Mouse (Mus musculus): ENCODE results near the gene Ache. TPM values are rescaled to one million over a fixed set of nuclear protein-coding genes. Genes with fewer than 3 reads are reported as not detected.

Ache gene
- total and polyA plus RNA-seq, 3 experiments, result 7.0 to 16.8 TPM; not detected in 1

DNA sequence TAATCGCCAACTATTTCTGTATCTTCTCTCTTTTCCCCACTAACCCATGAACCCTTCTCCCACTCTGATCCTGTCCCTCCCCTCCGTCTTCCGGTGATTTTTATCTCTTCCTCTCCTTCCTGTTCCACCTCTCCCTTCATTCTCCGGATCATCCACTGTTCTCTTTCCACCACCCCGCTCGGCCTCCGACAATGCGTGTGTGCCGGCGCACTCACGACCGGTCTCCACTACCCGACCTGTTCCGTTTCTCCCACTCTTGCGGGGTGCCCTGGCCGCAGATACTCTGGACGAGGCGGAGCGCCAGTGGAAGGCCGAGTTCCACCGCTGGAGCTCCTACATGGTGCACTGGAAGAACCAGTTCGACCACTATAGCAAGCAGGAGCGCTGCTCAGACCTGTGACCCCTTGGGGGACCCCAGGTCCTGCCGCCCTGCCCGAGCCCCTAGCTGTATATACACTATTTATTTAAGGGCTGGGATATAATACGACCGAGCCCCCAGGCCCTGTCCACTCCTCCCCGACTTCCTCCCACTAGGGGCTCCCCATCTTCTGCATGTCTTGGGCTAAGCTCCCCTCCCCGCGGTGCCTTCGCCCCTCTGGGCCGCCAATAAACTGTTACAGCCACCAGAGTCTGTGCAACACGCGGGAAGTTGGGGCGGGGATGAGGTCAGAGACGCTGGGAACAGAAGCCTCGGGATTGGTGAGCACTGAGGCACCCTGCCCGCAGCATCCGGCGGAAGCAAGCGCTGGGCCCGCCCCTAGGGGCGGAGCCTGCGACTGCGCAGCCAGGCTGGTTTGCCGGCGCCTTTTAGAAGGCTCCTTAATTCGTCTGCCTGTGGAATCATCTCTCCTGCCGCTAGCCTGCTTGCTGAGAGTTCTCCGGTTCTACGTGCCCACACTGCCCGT lies 6.8 kb downstream of the Ache start, which contains the start of gene Ufsp1:
Gene Ufsp1 (plus strand): TSS at position 791 of the 905 bp plus-strand sequence.
- Histone ChIP-seq H3K4me3 (ENCODE audit: control insufficient read depth in 1 of 2, insufficient read depth in 1 of 2, low read depth in 2 of 2, low read length in 2 of 2) (peak within 1 kb of the TSS; percentile 66 to 80), H3K27ac (ENCODE audit: control insufficient read depth, low read depth, low read length) (peak within 1 kb of the TSS; percentile 99), H3K9me3 (replicated peaks; ENCODE audit: insufficient read depth, low read length) (no peaks in the 10 kb centered on the region), H3K27me3 (ENCODE audit: control insufficient read depth in 1 of 2, insufficient read depth in 2 of 2, low read length in 2 of 2) (no peaks in the 10 kb centered on the region), H3K36me3 (ENCODE audit: control insufficient read depth in 1 of 2, insufficient read depth in 2 of 2, low read length in 2 of 2) (peaks cover 21 to 26% of the 10 kb centered on the region in 2 experiments), H3K4me1 (ENCODE audit: control insufficient read depth in 1 of 2, insufficient read depth in 2 of 2, low read length in 2 of 2) (peaks cover 7 to 27% of the 10 kb centered on the region in 2 experiments), H3K9ac (ENCODE audit: control insufficient read depth, low read depth, low read length, poor library complexity, severe bottlenecking) (peak within 1 kb of the TSS; percentile 98), H3K79me2 (ENCODE audit: control insufficient read depth, insufficient read depth, low read length, poor library complexity) (peaks cover 6% of the 10 kb centered on the region)
- DNase-seq (ENCODE audit: low read depth, low spot score), result peak; percentile 97
- no peak for TF ChIP-seq ZKSCAN1 (IDR thresholded peaks at IDR 0.05; ENCODE audit: low read depth, low read length)
- peak; percentile 81 for TF ChIP-seq TBP (IDR thresholded peaks at IDR 0.05; ENCODE audit: low read depth, low read length)
- TF ChIP-seq ZC3H11A (IDR thresholded peaks at IDR 0.05; ENCODE audit: low read depth, low read length), result no peak
- TF ChIP-seq UBTF (IDR thresholded peaks at IDR 0.05; ENCODE audit: borderline replicate concordance, insufficient read depth, low read depth, low read length), result no peak
- TF ChIP-seq CHD2 (IDR thresholded peaks at IDR 0.05; ENCODE audit: low read length), result no peak
- peak; percentile 63 for TF ChIP-seq MXI1 (IDR thresholded peaks at IDR 0.05; ENCODE audit: low read depth, low read length)
- TF ChIP-seq USF1 (IDR thresholded peaks at IDR 0.05; ENCODE audit: low read depth, low read length), result no peak
- no peak for TF ChIP-seq TAL1 (IDR thresholded peaks at IDR 0.05; ENCODE audit: low read length)
- no peak for TF ChIP-seq ZNF384 (IDR thresholded peaks at IDR 0.05; ENCODE audit: low read depth, low read length)
- TF ChIP-seq KAT2A (conservative IDR thresholded peaks at IDR 0.05; ENCODE audit: low read depth, low read length), result no peak; the same call in 1 of the 2 replicates
- TF ChIP-seq GATA1 (IDR thresholded peaks at IDR 0.05; ENCODE audit: low read depth, low read length), result peak; percentile 82
- TF ChIP-seq MYC (IDR thresholded peaks at IDR 0.05; ENCODE audit: low read depth, low read length), result peak; percentile 87; the same call in 1 of the 2 replicates
- TF ChIP-seq GABPA (IDR thresholded peaks at IDR 0.05; ENCODE audit: low read depth, low read length), result no peak
- peak; percentile 79; the same call in 1 of the 2 replicates for TF ChIP-seq MAZ (IDR thresholded peaks at IDR 0.05; ENCODE audit: low read depth, low read length)
- TF ChIP-seq ZMIZ1 (IDR thresholded peaks at IDR 0.05; ENCODE audit: low read depth, low read length), result peak; percentile 63; the same call in 1 of the 2 replicates
- peak; percentile 97 for TF ChIP-seq CHD1 (IDR thresholded peaks at IDR 0.05; ENCODE audit: low read depth, low read length)
- peak; percentile 83 to 85 for TF ChIP-seq POLR2A (IDR thresholded peaks at IDR 0.05; ENCODE audit: control insufficient read depth in 1 of 2, insufficient read depth in 1 of 2, low read depth in 1 of 2, low read length in 2 of 2, poor library complexity in 1 of 2)
- no peak for TF ChIP-seq SMC3 (IDR thresholded peaks at IDR 0.05; ENCODE audit: low read depth, low read length)
- peak; percentile 87 for TF ChIP-seq HCFC1 (IDR thresholded peaks at IDR 0.05; ENCODE audit: low read depth, low read length)
- peak; percentile 67; the same call in 1 of the 2 replicates for TF ChIP-seq E2F4 (IDR thresholded peaks at IDR 0.05; ENCODE audit: borderline replicate concordance, low read depth, low read length)
- TF ChIP-seq BHLHE40 (IDR thresholded peaks at IDR 0.05; ENCODE audit: borderline replicate concordance, low read depth, low read length), result peak; percentile 30; the same call in 1 of the 2 replicates
- TF ChIP-seq CTCF (IDR thresholded peaks at IDR 0.05 in 2 of 3, conservative IDR thresholded peaks at IDR 0.05 in 1 of 3; ENCODE audit: control insufficient read depth in 1 of 3, insufficient read depth in 1 of 3, low read depth in 2 of 3, low read length in 3 of 3, poor library complexity in 1 of 3, severe bottlenecking in 1 of 3), result no peak
- TF ChIP-seq MYB (IDR thresholded peaks at IDR 0.05; ENCODE audit: low read depth, low read length), result no peak
- TF ChIP-seq POLR2AphosphoS2 (IDR thresholded peaks at IDR 0.05; ENCODE audit: low read length), result peak; percentile 98
- TF ChIP-seq EP300 (IDR thresholded peaks at IDR 0.05; ENCODE audit: low read depth in 1 of 2, low read length in 2 of 2), result peak; percentile 2 to 26; a peak in 3 of 4 replicates
- no peak for TF ChIP-seq MAFK (IDR thresholded peaks at IDR 0.05; ENCODE audit: borderline replicate concordance, low read depth, low read length)
- no peak for TF ChIP-seq JUND (IDR thresholded peaks at IDR 0.05; ENCODE audit: low read depth, low read length)
- TF ChIP-seq POLR2AphosphoS5 (IDR thresholded peaks at IDR 0.05; ENCODE audit: borderline replicate concordance, low read depth, low read length), result no peak
- TF ChIP-seq RAD21 (IDR thresholded peaks at IDR 0.05; ENCODE audit: low read depth, low read length), result no peak
- peak; percentile 86 for TF ChIP-seq NELFE (IDR thresholded peaks at IDR 0.05; ENCODE audit: low read depth, low read length)
- no peak for TF ChIP-seq USF2 (IDR thresholded peaks at IDR 0.05; ENCODE audit: borderline replicate concordance in 1 of 2, insufficient read depth in 1 of 2, low read depth in 1 of 2, low read length in 2 of 2)
- no peak for TF ChIP-seq RCOR1 (IDR thresholded peaks at IDR 0.05; ENCODE audit: low read depth, low read length)
- peak; percentile 62 for TF ChIP-seq TCF12 (IDR thresholded peaks at IDR 0.05; ENCODE audit: low read depth, low read length)
- peak; percentile 88 for TF ChIP-seq MAX (IDR thresholded peaks at IDR 0.05; ENCODE audit: low read length)
- peak; percentile 39; the same call in 1 of the 2 replicates for TF ChIP-seq ETS1 (IDR thresholded peaks at IDR 0.05; ENCODE audit: low read depth, low read length)
- peak; percentile 65 for TF ChIP-seq ELF1 (IDR thresholded peaks at IDR 0.05; ENCODE audit: low read depth, low read length)

Data from MEL (cell line).